Mouse (Mus musculus): ENCODE data around the gene Nkx1-1.

Gene Nkx1-1

DNA sequence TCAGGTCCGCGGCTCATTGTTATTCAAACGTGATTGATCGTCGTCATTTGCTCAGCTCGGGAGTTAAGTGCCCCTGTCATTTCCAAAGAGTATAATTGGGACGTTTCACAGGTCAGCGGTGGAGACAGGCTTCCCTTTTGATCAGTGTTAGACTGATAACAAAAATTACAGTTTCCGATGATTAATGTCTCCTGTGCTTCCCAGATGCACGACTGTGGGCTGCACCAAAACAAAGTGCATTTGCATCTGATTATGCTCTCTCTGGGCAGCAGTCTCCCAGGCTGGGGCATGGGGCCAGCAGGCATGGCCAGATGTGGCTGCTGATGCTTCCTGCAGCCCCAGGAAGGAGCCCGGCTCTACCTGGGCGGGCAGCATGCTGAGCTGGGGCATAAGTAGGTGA lies 33.0 kb downstream of the Nkx1-1 start:
- DNase-seq = no peak

DNA sequence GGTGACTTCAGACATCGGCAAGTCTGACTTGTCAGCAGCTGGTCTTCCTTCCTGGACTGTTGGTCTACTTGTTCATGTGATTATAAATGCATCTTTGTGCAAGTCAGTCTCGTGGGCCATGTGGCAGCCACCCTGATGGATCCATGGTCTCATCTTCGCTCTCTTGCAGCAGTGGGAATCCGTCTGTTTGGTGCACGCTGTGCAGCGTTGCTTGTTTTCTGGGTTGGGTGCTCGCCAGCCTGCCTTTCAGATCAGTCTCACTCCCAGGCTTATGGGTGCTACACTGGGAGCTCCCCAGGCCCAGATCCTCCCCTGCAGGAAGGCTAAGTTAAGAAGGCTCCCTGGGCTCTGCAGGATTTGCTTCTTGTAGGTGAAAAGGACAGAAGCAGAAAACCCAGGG lies 36.9 kb downstream of the Nkx1-1 start:
- no peak for DNase-seq

DNA sequence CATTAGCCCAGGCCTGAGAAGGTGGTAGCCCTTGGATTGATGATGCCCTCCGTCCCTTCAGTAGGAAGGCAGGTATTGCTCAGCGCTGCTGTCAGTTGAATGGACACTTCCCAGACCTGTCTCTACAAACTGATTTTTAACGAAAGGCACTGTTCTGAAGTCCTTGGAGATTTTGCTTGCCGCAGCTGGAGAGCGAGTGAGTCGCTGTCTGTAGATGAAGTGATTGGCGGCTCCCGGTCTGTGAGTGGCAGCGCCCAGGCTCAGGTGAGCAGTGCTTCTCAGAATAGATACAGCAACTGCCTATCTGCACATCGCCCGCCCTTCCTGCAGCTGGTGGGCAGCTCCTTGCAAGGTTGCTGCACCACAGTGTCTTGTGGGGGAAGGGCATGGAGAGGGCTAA lies 38.1 kb downstream of the Nkx1-1 start:
- DNase-seq = no peak

- peak; percentile 82 for DNase-seq
These were observed 40.0 kb downstream of the Nkx1-1 start for GRCm38 (mm10) chr5:33393803-33394202.

GRCm38 (mm10) chr5:33387550-33387949 lies 46.2 kb downstream of the Nkx1-1 start:
- DNase-seq = no peak
